Mouse (Mus musculus) liver, embryonic 15.5 days (tissue): Measurements from ENCODE around the gene Casp8ap2. TPM values are rescaled to one million over a fixed set of nuclear protein-coding genes. Genes with fewer than 3 reads are reported as not detected.

Source experiments
- ATAC-seq: fragments of 200-750 bp; cut with Nextera tagmentation; 2 replicates; pipeline ENCODE4 v1.8.0; 2017; ENCODE audit warnings: moderate number of reproducible peaks, mild to moderate bottlenecking, moderate library complexity; ENCODE audit not compliant: insufficient read depth
- H3K27ac ChIP-seq: fragments of 300-500 bp; sonication (generic); replicated peaks from 2 replicates; pipeline ENCODE4 v1.5.1; 2015; ENCODE audit warnings: mild to moderate bottlenecking, inconsistent platforms
- H3K27me3 ChIP-seq: fragments of 300-500 bp; sonication (generic); 2 replicates; pipeline ENCODE4 v1.6.1; 2015; ENCODE audit warnings: mild to moderate bottlenecking, inconsistent platforms
- H3K36me3 ChIP-seq: fragments of 300-500 bp; sonication (generic); replicated peaks from 2 replicates; pipeline ENCODE4 v1.6.1; 2015; ENCODE audit warnings: moderate library complexity, mild to moderate bottlenecking, inconsistent platforms
- H3K4me1 ChIP-seq: fragments of 300-500 bp; sonication (generic); replicated peaks from 2 replicates; pipeline ENCODE4 v1.6.1; 2015; ENCODE audit warnings: inconsistent platforms
- H3K4me2 ChIP-seq: fragments of 300-500 bp; sonication (generic); 2 replicates; pipeline ENCODE4 v1.6.1; 2015; ENCODE audit warnings: moderate library complexity, mild to moderate bottlenecking, inconsistent platforms
- H3K4me3 ChIP-seq: fragments of 300-500 bp; sonication (generic); replicated peaks from 2 replicates; pipeline ENCODE4 v1.5.1; 2015; ENCODE audit warnings: mild to moderate bottlenecking, inconsistent platforms
- H3K9ac ChIP-seq: fragments of 300-500 bp; sonication (generic); 2 replicates; pipeline ENCODE4 v1.6.1; 2015; ENCODE audit warnings: moderate library complexity, mild to moderate bottlenecking, inconsistent platforms
- H3K9me3 ChIP-seq: fragments of 300-500 bp; sonication (generic); replicated peaks from 2 replicates; pipeline ENCODE4 v1.6.1; 2016; ENCODE audit warnings: inconsistent platforms
- WGBS: fragments of 180-500 bp; shearing (Covaris S2); methylation state at CpG from one replicate; pipeline ENCODE4 v1.1.7; 2015; ENCODE audit warnings: mixed read lengths; ENCODE audit not compliant: insufficient replicate concordance; 5-methylcytosine and 5-hydroxymethylcytosine counted together
- polyA plus RNA-seq: library from polyadenylated mRNA; unstranded; fragments of >200 nt; fragmentation: Nextera tagmentation; extraction: Ambion mirVana; gene quantifications from 2 replicates; pipeline ENCODE4 v1.2.1, GENCODE M21; 2015

Gene Casp8ap2
- polyA plus RNA-seq, 1 experiment from 2014 or later = 26.1 TPM

GRCm38 (mm10) chr4:32586596-32586995 is 28.7 kb upstream of the Casp8ap2 start:
- ATAC-seq = no peak
- no peaks in the 10 kb centered on the region for H3K27me3 ChIP-seq

GRCm38 (mm10) chr4:32587543-32587942 is 27.7 kb upstream of the Casp8ap2 start:
- Histone ChIP-seq H3K4me3 (no peak overlapping the region), H3K9me3 (no peaks in the 10 kb centered on the region), H3K27ac (no peak overlapping the region), H3K27me3 (no peaks in the 10 kb centered on the region), H3K9ac (no peak overlapping the region), H3K4me1 (no peaks in the 10 kb centered on the region), H3K4me2 (no peak overlapping the region), H3K36me3 (no peaks in the 10 kb centered on the region)
- no peak for ATAC-seq
- 47% methylated on average over 5 of the region's 5 CpGs for WGBS

More at GRCm38 (mm10) chr4:32586596-32586995, 28.7 kb upstream of the Casp8ap2 start:
- no peaks in the 10 kb centered on the region for H3K4me1 ChIP-seq
- H3K9ac ChIP-seq = no peak overlapping the region
- no peak overlapping the region for H3K4me2 ChIP-seq
- no peaks in the 10 kb centered on the region for H3K36me3 ChIP-seq
- WGBS = 6% methylated on average over 9 of the region's 9 CpGs
- no peak overlapping the region for H3K4me3 ChIP-seq
- no peaks in the 10 kb centered on the region for H3K9me3 ChIP-seq
- no peak overlapping the region for H3K27ac ChIP-seq

DNA sequence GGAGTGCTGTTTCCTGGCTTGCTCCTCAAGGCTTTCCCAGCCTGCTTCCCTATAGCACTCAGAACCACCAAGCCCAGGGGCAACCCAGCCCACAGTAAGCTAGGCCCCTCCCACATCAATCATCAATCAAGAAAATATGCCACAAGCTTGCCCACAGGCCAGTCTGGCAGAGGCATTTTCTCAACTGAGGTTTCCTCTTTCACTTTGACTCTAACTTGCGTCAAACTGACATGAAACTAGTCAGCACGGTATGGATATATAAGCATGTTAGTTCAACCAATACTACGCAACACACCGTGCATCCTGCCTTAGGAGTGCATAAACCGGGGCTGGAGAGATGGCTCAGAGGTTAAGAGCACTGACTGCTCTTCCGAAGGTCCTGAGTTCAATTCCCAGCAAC is 27.0 kb upstream of the Casp8ap2 start:
- H3K4me3 ChIP-seq = no peak overlapping the region
- H3K27ac ChIP-seq = no peak overlapping the region
- H3K9me3 ChIP-seq = no peaks in the 10 kb centered on the region
- H3K9ac ChIP-seq = no peak overlapping the region
- 48% methylated on average over 6 of the region's 6 CpGs for WGBS
- H3K4me1 ChIP-seq = no peaks in the 10 kb centered on the region
- ATAC-seq = no peak
- H3K36me3 ChIP-seq = no peaks in the 10 kb centered on the region
- no peak overlapping the region for H3K4me2 ChIP-seq
- no peaks in the 10 kb centered on the region for H3K27me3 ChIP-seq

- no peak for ATAC-seq
- H3K27ac ChIP-seq = no peak overlapping the region
- no peaks in the 10 kb centered on the region for H3K27me3 ChIP-seq
- no peak overlapping the region for H3K9ac ChIP-seq
- 21% methylated on average over 12 of the region's 12 CpGs for WGBS
- H3K9me3 ChIP-seq = no peaks in the 10 kb centered on the region
- no peaks in the 10 kb centered on the region for H3K36me3 ChIP-seq
- H3K4me3 ChIP-seq = no peak overlapping the region
- H3K4me1 ChIP-seq = no peaks in the 10 kb centered on the region
- no peak overlapping the region for H3K4me2 ChIP-seq
Observed at GRCm38 (mm10) chr4:32601135-32601534, 14.1 kb upstream of the Casp8ap2 start.

DNA sequence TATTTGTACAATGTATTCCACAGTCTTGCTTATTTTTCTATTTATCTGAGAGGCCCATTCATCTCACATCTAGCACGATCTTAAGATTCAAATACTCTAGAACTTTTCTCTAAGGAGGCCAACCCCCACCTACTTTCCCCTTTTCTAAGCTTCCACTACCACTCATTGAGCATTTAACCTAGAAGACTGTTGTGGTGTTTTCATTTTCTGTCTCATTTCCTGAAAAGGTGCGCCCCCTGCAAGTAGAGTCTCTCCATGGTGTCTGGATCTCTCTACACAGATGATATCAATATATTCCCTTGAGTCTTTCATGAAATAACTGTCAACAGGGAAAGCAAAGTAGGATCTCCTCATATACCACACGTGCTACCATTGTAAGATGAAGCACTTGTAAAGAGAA is 12.6 kb upstream of the Casp8ap2 start, which contains the start of gene Gja10:
Gene Gja10 (minus strand): TSS at position 101 of the 400 bp plus-strand sequence.
- Histone ChIP-seq H3K4me1 (no peaks in the 10 kb centered on the region), H3K36me3 (no peaks in the 10 kb centered on the region), H3K4me3 (no peak within 1 kb of the TSS), H3K9ac (no peak within 1 kb of the TSS), H3K9me3 (no peaks in the 10 kb centered on the region), H3K27me3 (no peaks in the 10 kb centered on the region), H3K27ac (no peak within 1 kb of the TSS), H3K4me2 (no peak within 1 kb of the TSS)
- 40% methylated on average over 3 of the region's 3 CpGs for WGBS
- no peak for ATAC-seq

DNA sequence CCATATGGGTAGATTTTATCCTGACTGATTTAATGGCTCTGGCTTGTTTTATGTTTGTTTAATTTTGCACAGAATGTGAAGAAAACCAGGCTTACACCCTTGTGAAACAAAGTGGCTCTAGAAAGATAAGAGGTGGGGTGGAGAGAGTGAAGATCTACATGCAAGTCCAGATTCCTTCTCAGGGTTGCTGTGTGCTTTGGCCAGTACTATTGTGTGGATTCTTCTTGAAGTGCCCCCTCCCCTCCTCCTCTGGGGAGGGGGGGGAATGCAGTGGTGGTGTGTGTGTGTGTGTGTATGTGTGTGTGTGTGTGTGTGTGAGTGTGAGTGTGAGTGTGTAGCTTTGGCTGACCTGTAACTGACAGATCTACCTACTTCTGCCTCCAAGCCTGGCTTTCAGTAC is 6.4 kb downstream of the Casp8ap2 start:
- H3K9ac ChIP-seq = no peak overlapping the region
- no peaks in the 10 kb centered on the region for H3K9me3 ChIP-seq
- no peaks in the 10 kb centered on the region for H3K27me3 ChIP-seq
- peaks cover 45% of the 10 kb centered on the region for H3K36me3 ChIP-seq
- H3K4me1 ChIP-seq = peaks cover 21% of the 10 kb centered on the region
- H3K27ac ChIP-seq = no peak overlapping the region
- no peak overlapping the region for H3K4me3 ChIP-seq
- no peak for ATAC-seq
- H3K4me2 ChIP-seq = no peak overlapping the region

DNA sequence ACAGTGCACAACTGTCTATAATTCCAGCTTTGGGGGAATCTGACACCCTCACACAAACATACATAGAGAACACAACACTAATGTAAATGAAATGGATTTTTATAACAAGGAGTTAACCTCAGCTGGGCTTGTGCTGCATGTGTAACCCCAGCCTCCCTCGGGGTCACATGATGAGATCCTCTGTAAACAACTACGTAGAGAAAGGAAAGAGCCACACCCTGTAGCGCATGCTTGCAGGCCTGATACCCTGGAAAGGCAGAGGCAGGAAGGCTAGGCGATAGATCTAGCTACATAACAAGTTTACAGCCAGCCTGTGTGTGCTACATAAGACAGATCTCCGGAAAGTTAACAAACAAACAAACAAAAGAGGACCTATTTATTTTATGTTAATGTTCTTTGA is 36.4 kb downstream of the Casp8ap2 start:
- Histone ChIP-seq H3K4me3 (no peak overlapping the region), H3K4me2 (no peak overlapping the region), H3K9ac (no peak overlapping the region), H3K4me1 (peaks cover 10% of the 10 kb centered on the region), H3K9me3 (no peaks in the 10 kb centered on the region), H3K36me3 (peaks cover 55% of the 10 kb centered on the region), H3K27me3 (no peaks in the 10 kb centered on the region), H3K27ac (no peak overlapping the region)
- ATAC-seq = no peak
- 39% methylated on average over 5 of the region's 5 CpGs for WGBS

DNA sequence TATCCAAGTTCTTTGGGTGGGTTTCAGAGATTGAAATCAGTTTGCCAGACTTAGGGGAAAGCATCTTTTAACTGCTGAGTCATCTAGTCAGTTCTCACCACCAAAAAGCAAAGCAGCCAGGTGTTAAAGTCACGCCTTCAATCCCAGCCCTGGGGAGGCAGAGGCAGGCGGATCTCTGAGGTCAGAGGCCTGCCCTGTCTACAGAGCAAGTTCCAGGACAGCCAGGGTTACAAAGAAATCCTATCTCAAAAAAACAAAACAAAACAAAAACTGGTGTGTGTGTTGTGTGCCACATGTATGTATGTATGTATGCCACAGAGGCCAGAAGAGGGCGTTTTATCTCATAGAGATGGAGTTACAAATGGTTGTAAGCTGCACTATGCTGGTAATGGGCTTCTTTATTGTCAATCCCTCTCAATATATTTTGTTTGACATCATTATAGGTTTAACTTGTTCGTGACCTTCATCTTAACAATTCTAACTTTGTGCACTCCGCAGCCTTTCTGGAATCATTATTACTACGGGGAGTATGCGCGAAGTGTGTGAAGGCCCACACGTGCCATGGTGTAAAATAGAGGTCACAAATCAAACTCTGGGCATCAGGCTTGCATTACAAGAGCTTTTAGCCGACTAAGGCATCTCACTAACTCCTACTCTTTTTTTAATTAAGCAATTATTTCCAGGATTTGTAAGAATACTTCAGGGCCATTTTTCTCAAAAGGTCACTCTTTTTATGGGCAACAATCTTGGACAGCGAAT is 41.1 kb downstream of the Casp8ap2 start:
- H3K27me3 ChIP-seq = no peaks in the 10 kb centered on the region
- H3K27ac ChIP-seq = peak overlapping the region; percentile 72
- ATAC-seq = no peak
- H3K36me3 ChIP-seq = peaks cover 26% of the 10 kb centered on the region
- H3K9me3 ChIP-seq = no peaks in the 10 kb centered on the region
- H3K4me2 ChIP-seq = peak overlapping the region; percentile 93
- H3K4me1 ChIP-seq = peaks cover 24% of the 10 kb centered on the region
- peak overlapping the region; percentile 93 for H3K4me3 ChIP-seq
- 55% methylated on average over 11 of the region's 11 CpGs for WGBS
- H3K9ac ChIP-seq = peak overlapping the region; percentile 61

DNA sequence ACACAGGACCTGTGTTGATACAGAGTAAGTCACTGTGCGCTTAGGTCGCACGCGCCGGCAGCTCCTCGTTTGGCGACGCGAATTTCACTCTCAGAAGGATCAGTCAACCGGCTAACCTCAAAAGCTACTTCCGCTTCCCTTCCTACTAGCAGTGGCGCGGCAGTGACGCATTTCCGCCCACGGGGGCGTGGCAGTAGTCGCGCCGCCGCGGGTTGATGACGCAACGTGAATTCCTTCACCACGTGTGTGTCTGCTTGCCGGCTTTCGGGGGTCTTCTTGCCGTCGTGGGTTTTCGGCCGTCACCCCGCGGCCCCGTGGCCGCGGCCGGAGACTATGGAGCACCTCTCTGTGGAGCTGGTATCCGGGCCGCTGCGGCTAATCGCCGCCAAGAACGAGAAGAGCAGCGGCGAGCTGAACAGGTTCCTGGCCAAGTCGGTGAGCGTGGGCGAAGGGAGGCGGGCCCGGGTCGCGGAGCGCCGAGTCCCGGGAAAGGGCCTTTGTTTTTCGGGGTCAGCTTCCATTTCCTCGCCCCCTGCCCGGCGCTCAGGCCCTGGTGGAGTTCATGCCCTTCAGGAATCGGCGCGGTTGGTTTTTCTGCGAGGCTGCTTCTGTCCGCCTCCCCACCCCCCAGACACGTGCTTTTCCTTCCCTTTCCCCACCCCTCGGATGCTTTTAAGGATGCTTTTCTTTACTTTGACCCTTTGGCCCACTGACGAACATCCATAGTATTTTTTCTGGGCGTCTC is 41.8 kb downstream of the Casp8ap2 start, which contains the start of gene Mdn1:
Gene Mdn1 (plus strand): TSS at position 202 of the 745 bp plus-strand sequence.
- no peaks in the 10 kb centered on the region for H3K27me3 ChIP-seq
- peaks cover 20% of the 10 kb centered on the region for H3K4me1 ChIP-seq
- under 1% methylated on average over 68 of the region's 68 CpGs for WGBS
- H3K9me3 ChIP-seq = no peaks in the 10 kb centered on the region
- H3K27ac ChIP-seq = peak within 1 kb of the TSS; percentile 72
- peak within 1 kb of the TSS; percentile 61 for H3K9ac ChIP-seq
- peak within 1 kb of the TSS; percentile 93 for H3K4me3 ChIP-seq
- H3K4me2 ChIP-seq = peak within 1 kb of the TSS; percentile 93
- peaks cover 19% of the 10 kb centered on the region for H3K36me3 ChIP-seq
- ATAC-seq = peak; percentile 78

DNA sequence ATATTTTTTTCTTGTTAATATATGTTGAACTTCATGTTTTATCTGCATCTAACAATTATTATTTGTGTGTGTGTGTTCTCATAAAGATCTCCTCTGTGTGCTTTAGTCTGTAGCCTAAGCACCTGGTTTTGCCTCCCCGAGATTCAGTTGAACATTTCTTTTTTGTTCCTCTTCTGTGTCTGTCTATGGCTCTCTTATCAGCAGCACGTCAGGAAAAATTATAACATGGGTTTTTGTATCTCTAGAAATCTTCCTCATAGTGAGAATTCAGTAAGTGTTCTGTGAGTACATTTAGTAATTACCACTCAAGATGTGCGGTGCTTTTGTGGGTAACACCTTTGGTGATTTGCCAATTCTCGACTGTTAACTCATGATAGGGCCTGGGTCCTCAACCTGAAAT is 50.6 kb downstream of the Casp8ap2 start:
- Histone ChIP-seq H3K27me3 (no peaks in the 10 kb centered on the region), H3K4me1 (no peaks in the 10 kb centered on the region), H3K27ac (no peak overlapping the region), H3K4me3 (no peak overlapping the region), H3K9me3 (no peaks in the 10 kb centered on the region), H3K9ac (no peak overlapping the region), H3K4me2 (no peak overlapping the region), H3K36me3 (peaks cover 58% of the 10 kb centered on the region)
- ATAC-seq = no peak
- WGBS = 60% methylated on average over 4 of the region's 4 CpGs

DNA sequence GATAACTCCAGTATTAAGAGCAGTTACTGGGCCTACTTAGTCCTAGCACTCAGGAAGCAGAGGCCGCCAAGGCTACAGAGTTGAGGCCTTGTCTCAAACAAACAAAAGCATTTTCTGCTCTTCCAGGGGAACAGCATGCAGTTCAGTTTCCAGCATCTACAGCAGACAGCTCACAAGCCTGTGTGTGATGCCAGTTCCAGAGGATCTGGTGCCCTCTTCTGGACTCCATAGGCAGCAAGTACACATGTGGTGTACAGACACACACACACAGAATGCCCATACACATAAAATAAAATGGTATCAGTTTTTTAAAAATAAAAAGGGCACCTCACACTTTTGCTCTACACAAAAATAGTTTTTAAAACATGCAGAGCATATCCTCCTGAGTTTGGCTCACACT is 53.0 kb downstream of the Casp8ap2 start:
- Histone ChIP-seq H3K9me3 (no peaks in the 10 kb centered on the region), H3K27ac (no peak overlapping the region), H3K4me2 (no peak overlapping the region), H3K9ac (no peak overlapping the region), H3K27me3 (no peaks in the 10 kb centered on the region), H3K4me3 (no peak overlapping the region), H3K4me1 (no peaks in the 10 kb centered on the region), H3K36me3 (peaks cover 70% of the 10 kb centered on the region)
- WGBS = 82% methylated on average over 1 of the region's 1 CpGs
- no peak for ATAC-seq
